Mouse (Mus musculus) layer of hippocampus, adult 2 months (tissue): ENCODE data around the gene Rce1. TPM values are rescaled to one million over a fixed set of nuclear protein-coding genes. Genes with fewer than 3 reads are reported as not detected.
"Not testable (repeated sequence)": the region's sequence is repeated elsewhere in the genome, so short reads cannot be mapped to it uniquely, and the experiment has no call there.

Experiments used
- DNase-seq, 2 experiments: peaks; one replicate each; pipeline ENCODE4 v3.0.0; 2022; ENCODE audit warnings: low spot score in 2 of 2
- H3K27ac ChIP-seq: fragments of 200-600 bp; 2 replicates; pipeline ENCODE4 v1.8.1; 2022
- H3K4me3 ChIP-seq: fragments of 200-600 bp; 2 replicates; pipeline ENCODE4 v1.8.1; 2022; ENCODE audit warnings: mild to moderate bottlenecking
- CTCF ChIP-seq: fragments of 200-600 bp; conservative IDR thresholded peaks from 2 replicates; pipeline ENCODE4 v1.8.1; 2022; ENCODE audit warnings: antibody characterized with exemption, mild to moderate bottlenecking, moderate library complexity
- total RNA-seq, 2 experiments: library from RNA; stranded (reverse); gene quantifications; 2 replicates each; pipeline ENCODE4 v1.2.3; 2021

Gene Rce1
- total RNA-seq, 2 experiments from 2014 or later = 19.1 to 22.8 TPM

GRCm38 (mm10) chr19:4607406-4607805 lies 18.0 kb downstream of the Rce1 start:
- TF ChIP-seq CTCF = no peak
- no peak overlapping the region for H3K4me3 ChIP-seq
- DNase-seq = no peak

GRCm38 (mm10) chr19:4605654-4606053 lies 19.8 kb downstream of the Rce1 start:
- TF ChIP-seq CTCF = no peak
- Histone ChIP-seq H3K4me3 (no peak overlapping the region), H3K27ac (no peak overlapping the region)
- DNase-seq = no peak

More at GRCm38 (mm10) chr19:4607406-4607805, 18.0 kb downstream of the Rce1 start:
- H3K27ac ChIP-seq = no peak overlapping the region

GRCm38 (mm10) chr19:4603801-4604723 lies 21.4 kb downstream of the Rce1 start:
- TF ChIP-seq CTCF = peak; percentile 44
- no peak overlapping the region for H3K4me3 ChIP-seq
- DNase-seq = no peak
- H3K27ac ChIP-seq = no peak overlapping the region

- H3K27ac ChIP-seq = no peak overlapping the region
- TF ChIP-seq CTCF = no peak
- DNase-seq = no peak
- no peak overlapping the region for H3K4me3 ChIP-seq
Observed at GRCm38 (mm10) chr19:4602459-4602858, 23.0 kb downstream of the Rce1 start.

GRCm38 (mm10) chr19:4596071-4596470 lies 29.4 kb downstream of the Rce1 start:
- no peak for TF ChIP-seq CTCF
- no peak overlapping the region for H3K4me3 ChIP-seq
- no peak for DNase-seq

GRCm38 (mm10) chr19:4593792-4594522 lies 31.5 kb downstream of the Rce1 start:
- Histone ChIP-seq H3K4me3 (no peak overlapping the region), H3K27ac (no peak overlapping the region)
- no peak for DNase-seq
- TF ChIP-seq CTCF = no peak

More at GRCm38 (mm10) chr19:4596071-4596470, 29.4 kb downstream of the Rce1 start:
- H3K27ac ChIP-seq = no peak overlapping the region

GRCm38 (mm10) chr19:4590025-4590424 lies 35.4 kb downstream of the Rce1 start:
- DNase-seq = no peak
- no peak overlapping the region for H3K27ac ChIP-seq
- H3K4me3 ChIP-seq = no peak overlapping the region
- TF ChIP-seq CTCF = no peak

GRCm38 (mm10) chr19:4589081-4589480 lies 36.4 kb downstream of the Rce1 start:
- peak; percentile 50 for TF ChIP-seq CTCF
- no peak for DNase-seq
- no peak overlapping the region for H3K4me3 ChIP-seq
- H3K27ac ChIP-seq = no peak overlapping the region

- TF ChIP-seq CTCF = no peak
- H3K27ac ChIP-seq = no peak overlapping the region
- no peak overlapping the region for H3K4me3 ChIP-seq
- DNase-seq = no peak
Observed at GRCm38 (mm10) chr19:4588430-4588829, 37.0 kb downstream of the Rce1 start.

GRCm38 (mm10) chr19:4587426-4587825 lies 38.0 kb downstream of the Rce1 start:
- no peak overlapping the region for H3K4me3 ChIP-seq
- H3K27ac ChIP-seq = 0 out of 2 replicates have a peak overlapping the region, but pooled peaks have one; percentile 39
- TF ChIP-seq CTCF = no peak
- DNase-seq = no peak

GRCm38 (mm10) chr19:4586783-4587182 lies 38.7 kb downstream of the Rce1 start:
- not testable (repeated sequence) for H3K27ac ChIP-seq, DNase-seq, H3K4me3 ChIP-seq

- no peak for TF ChIP-seq CTCF
- no peak for DNase-seq
- no peak overlapping the region for H3K4me3 ChIP-seq
Observed at GRCm38 (mm10) chr19:4583856-4584255, 41.6 kb downstream of the Rce1 start.

GRCm38 (mm10) chr19:4579296-4579695 lies 46.1 kb downstream of the Rce1 start:
- no peak overlapping the region for H3K4me3 ChIP-seq
- H3K27ac ChIP-seq = no peak overlapping the region
- TF ChIP-seq CTCF = no peak
- no peak for DNase-seq

More at GRCm38 (mm10) chr19:4583856-4584255, 41.6 kb downstream of the Rce1 start:
- H3K27ac ChIP-seq = no peak overlapping the region
